Mouse (Mus musculus): ENCODE data around the gene Tcf20. TPM values are rescaled to one million over a fixed set of nuclear protein-coding genes. Genes with fewer than 3 reads are reported as not detected.
A peak's percentile ranks its signal among the peaks of the same experiment; 100 is the strongest.

Tcf20 gene
- polyA plus RNA-seq, 1 experiment from 2014 or later = 4.0 TPM

DNA sequence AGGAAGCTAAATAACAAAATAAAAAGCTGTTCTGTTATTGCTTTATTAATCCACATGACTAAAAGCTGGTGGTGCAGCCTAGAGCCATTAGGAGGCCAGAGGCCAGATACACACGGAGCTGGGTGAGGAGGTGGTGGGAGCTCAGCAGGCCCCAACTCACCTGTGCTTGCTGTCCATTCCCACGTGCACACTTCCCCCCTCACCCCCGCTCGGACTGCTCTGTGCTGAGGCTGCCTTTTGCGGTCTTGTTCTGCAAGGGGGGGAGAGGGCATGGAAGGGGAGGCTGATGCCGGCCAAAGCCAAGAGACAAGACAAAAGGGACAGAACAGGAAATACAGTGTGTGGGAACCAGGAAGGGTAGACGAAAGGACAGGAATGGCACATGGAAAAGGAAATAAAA is 173.4 kb downstream of the Tcf20 start:
- no peak overlapping the region for H3K4me2 ChIP-seq
- 79% methylated on average over 7 of the region's 7 CpGs for WGBS (ENCODE audit: insufficient replicate concordance)
- H3K9me3 ChIP-seq (replicated peaks) = no peaks in the 10 kb centered on the region
- no peaks in the 10 kb centered on the region for H3K27me3 ChIP-seq (replicated peaks)
- no peak for ATAC-seq
- H3K27ac ChIP-seq = no peak overlapping the region
- H3K4me1 ChIP-seq = peaks cover 26% of the 10 kb centered on the region
- H3K36me3 ChIP-seq = peaks cover 62% of the 10 kb centered on the region
- no peak overlapping the region for H3K9ac ChIP-seq
- no peak overlapping the region for H3K4me3 ChIP-seq

DNA sequence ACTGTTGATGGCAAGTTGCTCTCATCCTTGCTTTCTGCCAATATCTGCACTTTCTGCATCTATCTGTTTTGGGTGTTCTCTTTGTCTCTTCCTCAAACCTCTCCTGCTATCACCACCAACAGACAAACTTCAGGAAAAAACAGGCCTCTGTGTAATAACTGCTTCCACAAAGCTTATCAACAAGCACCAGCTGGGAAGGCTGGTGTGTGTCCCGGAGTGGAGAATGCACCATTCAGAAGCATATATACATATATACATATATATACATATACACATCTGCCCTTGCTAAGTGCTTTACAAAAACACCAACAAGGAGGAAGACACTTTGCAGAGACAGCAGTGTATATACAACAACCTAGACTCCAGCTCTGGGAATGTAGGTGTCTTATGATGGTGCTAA is 177.1 kb downstream of the Tcf20 start:
- no peak overlapping the region for H3K4me3 ChIP-seq
- H3K4me1 ChIP-seq = peaks cover 27% of the 10 kb centered on the region
- H3K27me3 ChIP-seq (replicated peaks) = no peaks in the 10 kb centered on the region
- H3K9me3 ChIP-seq (replicated peaks) = no peaks in the 10 kb centered on the region
- H3K9ac ChIP-seq = no peak overlapping the region
- peak; percentile 83 for ATAC-seq
- 19% methylated on average over 1 of the region's 1 CpGs for WGBS (ENCODE audit: insufficient replicate concordance)
- H3K36me3 ChIP-seq = peaks cover 45% of the 10 kb centered on the region
- peak overlapping the region; percentile 59 for H3K27ac ChIP-seq
- H3K4me2 ChIP-seq = no peak overlapping the region; the same call in 1 of the 2 replicates

DNA sequence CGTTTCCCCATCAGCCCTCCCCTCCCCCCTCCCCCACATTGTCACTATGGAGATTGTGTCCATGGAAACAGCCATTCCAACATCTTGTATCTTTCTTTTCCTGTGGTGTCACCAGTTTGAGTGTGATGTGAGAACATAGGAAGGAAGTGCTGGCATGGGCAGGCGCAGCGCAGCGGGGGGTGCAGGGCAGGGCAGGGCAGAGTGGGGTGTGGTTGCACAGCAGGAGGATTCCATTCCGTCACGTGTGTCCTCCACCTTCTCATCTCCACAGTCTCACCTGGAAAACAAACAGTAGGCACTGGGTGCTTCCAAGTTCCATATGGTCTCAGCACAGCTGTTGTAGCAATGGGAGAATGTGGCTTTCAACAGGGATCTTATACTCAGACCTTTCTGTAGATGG is 178.2 kb downstream of the Tcf20 start:
- H3K9me3 ChIP-seq (replicated peaks) = no peaks in the 10 kb centered on the region
- H3K4me2 ChIP-seq = no peak overlapping the region
- H3K9ac ChIP-seq = no peak overlapping the region
- H3K27me3 ChIP-seq (replicated peaks) = no peaks in the 10 kb centered on the region
- 60% methylated on average over 6 of the region's 6 CpGs for WGBS (ENCODE audit: insufficient replicate concordance)
- ATAC-seq = 0 out of 2 replicates have a peak, but pooled peaks have one; percentile 46
- H3K36me3 ChIP-seq = peaks cover 38% of the 10 kb centered on the region
- peaks cover 27% of the 10 kb centered on the region for H3K4me1 ChIP-seq
- H3K27ac ChIP-seq = peak overlapping the region; percentile 59; the same call in 1 of the 2 replicates
- no peak overlapping the region for H3K4me3 ChIP-seq

GRCm38 (mm10) chr15:82806969-82807763 is 180.5 kb downstream of the Tcf20 start:
- Histone ChIP-seq H3K4me2 (no peak overlapping the region), H3K9ac (no peak overlapping the region), H3K27ac (no peak overlapping the region), H3K4me3 (no peak overlapping the region), H3K36me3 (peaks cover 22% of the 10 kb centered on the region), H3K4me1 (peaks cover 27% of the 10 kb centered on the region), H3K27me3 (replicated peaks) (no peaks in the 10 kb centered on the region), H3K9me3 (replicated peaks) (no peaks in the 10 kb centered on the region)
- ATAC-seq = no peak
- 81% methylated on average over 5 of the region's 5 CpGs for WGBS (ENCODE audit: insufficient replicate concordance)

DNA sequence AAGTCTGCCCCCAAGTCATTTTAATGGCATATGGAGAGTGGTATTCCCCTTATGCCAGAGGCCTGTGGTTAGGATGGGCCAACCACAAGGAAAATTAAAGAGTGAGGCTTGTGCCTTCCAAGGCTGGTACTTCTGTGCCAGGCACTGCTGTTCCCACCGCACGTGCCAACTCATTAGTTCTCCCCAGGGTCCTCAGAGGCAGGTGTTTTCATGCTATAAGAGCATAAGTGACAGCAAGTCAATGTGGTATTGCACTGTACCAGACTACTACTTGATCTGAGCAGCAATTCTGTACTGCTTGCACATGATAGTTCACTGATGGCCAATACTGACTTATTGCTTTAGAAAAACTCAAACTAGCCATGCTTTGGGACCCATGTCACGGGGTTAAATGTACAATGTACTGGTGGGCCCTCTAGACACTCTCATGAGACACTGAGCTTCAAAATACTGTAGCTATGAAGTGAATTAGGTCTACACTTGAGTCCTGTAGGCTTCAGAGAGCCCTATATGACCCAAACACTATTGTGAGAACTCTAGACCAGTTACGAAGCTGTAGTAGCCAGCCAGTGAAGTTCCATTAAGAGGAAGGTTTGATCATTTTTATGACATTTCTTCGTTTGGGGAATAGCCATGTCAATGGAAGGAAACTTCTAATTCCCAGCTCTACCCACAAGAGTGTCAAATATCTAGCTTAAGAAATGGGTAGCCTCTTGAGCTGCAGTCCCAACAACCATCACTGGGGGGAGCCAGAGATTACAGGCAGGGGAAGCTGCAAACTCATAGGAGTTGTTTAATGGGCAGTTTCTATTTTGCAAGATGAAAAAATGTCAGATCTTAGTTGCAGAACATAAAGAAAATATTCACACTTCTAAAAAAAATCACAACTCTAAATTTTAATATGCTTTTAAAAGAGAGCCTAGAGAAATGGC is 182.7 kb downstream of the Tcf20 start:
- no peak overlapping the region for H3K4me3 ChIP-seq
- peaks cover 5% of the 10 kb centered on the region for H3K36me3 ChIP-seq
- H3K27ac ChIP-seq = no peak overlapping the region
- no peak for ATAC-seq
- no peaks in the 10 kb centered on the region for H3K27me3 ChIP-seq (replicated peaks)
- WGBS (ENCODE audit: insufficient replicate concordance) = 64% methylated on average over 5 of the region's 5 CpGs
- H3K4me2 ChIP-seq = no peak overlapping the region
- H3K9ac ChIP-seq = no peak overlapping the region
- H3K4me1 ChIP-seq = peaks cover 7% of the 10 kb centered on the region
- H3K9me3 ChIP-seq (replicated peaks) = no peaks in the 10 kb centered on the region

- no peak for ATAC-seq
- H3K27me3 ChIP-seq (replicated peaks) = no peaks in the 10 kb centered on the region
- no peak overlapping the region for H3K4me2 ChIP-seq
- WGBS (ENCODE audit: insufficient replicate concordance) = 58% methylated on average over 3 of the region's 3 CpGs
- H3K9ac ChIP-seq = no peak overlapping the region
- H3K27ac ChIP-seq = no peak overlapping the region
- no peaks in the 10 kb centered on the region for H3K36me3 ChIP-seq
- H3K4me3 ChIP-seq = no peak overlapping the region
- no peaks in the 10 kb centered on the region for H3K9me3 ChIP-seq (replicated peaks)
- H3K4me1 ChIP-seq = no peaks in the 10 kb centered on the region; the same call in 1 of the 2 replicates
Measured at GRCm38 (mm10) chr15:82795936-82796440, 191.7 kb downstream of the Tcf20 start.

- H3K36me3 ChIP-seq = no peaks in the 10 kb centered on the region
- peak; percentile 49; the same call in 1 of the 2 replicates for ATAC-seq
- no peaks in the 10 kb centered on the region; the same call in 1 of the 2 replicates for H3K4me1 ChIP-seq
- H3K27ac ChIP-seq = no peak within 1 kb of the TSS
- 70% methylated on average over 5 of the region's 5 CpGs for WGBS (ENCODE audit: insufficient replicate concordance)
- no peak within 1 kb of the TSS for H3K4me3 ChIP-seq
- H3K9ac ChIP-seq = no peak within 1 kb of the TSS
- no peaks in the 10 kb centered on the region for H3K27me3 ChIP-seq (replicated peaks)
- no peaks in the 10 kb centered on the region for H3K9me3 ChIP-seq (replicated peaks)
- H3K4me2 ChIP-seq = no peak within 1 kb of the TSS
Measured at GRCm38 (mm10) chr15:82794277-82794676, 193.4 kb downstream of the Tcf20 start, which contains the start of gene Cyp2d26. Gene Cyp2d26 (minus strand): TSS chr15:82794294.

DNA sequence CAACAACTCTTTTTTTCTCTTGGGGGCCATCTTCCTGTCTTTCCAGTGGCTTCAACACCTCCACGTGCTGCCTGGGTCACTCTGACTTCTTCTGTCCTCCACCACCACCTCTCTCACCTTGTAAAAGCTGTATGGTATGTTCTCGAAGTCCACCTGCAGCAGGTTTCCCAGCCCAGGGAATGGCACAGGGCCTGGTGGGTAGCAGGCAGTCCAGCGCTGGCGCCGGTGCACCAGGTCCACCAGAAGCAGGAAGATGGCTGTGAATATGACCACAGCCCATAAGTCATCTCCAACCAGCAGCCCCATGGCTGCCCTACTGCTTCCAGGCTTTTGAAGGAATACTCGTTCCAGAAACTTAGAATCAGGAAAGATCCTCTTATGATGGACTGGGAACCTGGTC is 193.8 kb downstream of the Tcf20 start:
- H3K36me3 ChIP-seq = no peaks in the 10 kb centered on the region
- H3K27me3 ChIP-seq (replicated peaks) = no peaks in the 10 kb centered on the region
- no peak overlapping the region for H3K4me3 ChIP-seq
- 59% methylated on average over 6 of the region's 6 CpGs for WGBS (ENCODE audit: insufficient replicate concordance)
- no peaks in the 10 kb centered on the region for H3K9me3 ChIP-seq (replicated peaks)
- no peaks in the 10 kb centered on the region; the same call in 1 of the 2 replicates for H3K4me1 ChIP-seq
- no peak overlapping the region for H3K27ac ChIP-seq
- H3K4me2 ChIP-seq = no peak overlapping the region
- ATAC-seq = no peak
- H3K9ac ChIP-seq = no peak overlapping the region

- H3K27ac ChIP-seq = no peak overlapping the region
Measured at GRCm38 (mm10) chr15:82793454-82793853, 194.2 kb downstream of the Tcf20 start.

DNA sequence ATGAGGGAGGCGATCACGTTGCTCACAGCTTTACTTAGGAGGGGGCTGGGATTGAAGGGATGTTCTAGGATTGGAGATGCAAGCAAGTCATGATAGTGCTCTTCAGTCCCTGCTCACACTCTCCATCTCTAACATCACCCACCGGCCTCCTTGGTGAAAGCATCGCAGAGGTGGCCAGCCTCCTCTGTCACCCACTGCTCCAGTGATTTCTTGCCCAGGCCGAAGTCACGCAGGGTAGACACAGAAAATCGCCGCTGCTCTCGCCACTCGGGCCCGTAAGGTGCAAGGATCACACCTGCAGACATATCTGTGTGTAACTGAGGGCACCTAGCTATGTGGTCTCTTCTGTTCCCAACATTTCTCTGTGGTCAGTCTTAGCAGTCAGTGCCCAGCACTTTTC is 195.1 kb downstream of the Tcf20 start:
- H3K4me3 ChIP-seq = no peak overlapping the region
- H3K27me3 ChIP-seq (replicated peaks) = no peaks in the 10 kb centered on the region
- H3K4me1 ChIP-seq = no peaks in the 10 kb centered on the region; the same call in 1 of the 2 replicates
- no peak overlapping the region for H3K27ac ChIP-seq
- no peak for ATAC-seq
- H3K36me3 ChIP-seq = no peaks in the 10 kb centered on the region
- H3K9ac ChIP-seq = no peak overlapping the region
- WGBS (ENCODE audit: insufficient replicate concordance) = 84% methylated on average over 11 of the region's 11 CpGs
- H3K4me2 ChIP-seq = no peak overlapping the region
- no peaks in the 10 kb centered on the region for H3K9me3 ChIP-seq (replicated peaks)

More at GRCm38 (mm10) chr15:82793454-82793853, 194.2 kb downstream of the Tcf20 start:
- no peak for ATAC-seq
- Histone ChIP-seq H3K9me3 (replicated peaks) (no peaks in the 10 kb centered on the region), H3K36me3 (no peaks in the 10 kb centered on the region), H3K27me3 (replicated peaks) (no peaks in the 10 kb centered on the region), H3K4me3 (no peak overlapping the region), H3K4me2 (no peak overlapping the region), H3K4me1 (no peaks in the 10 kb centered on the region; the same call in 1 of the 2 replicates), H3K9ac (no peak overlapping the region)
- 38% methylated on average over 1 of the region's 1 CpGs for WGBS (ENCODE audit: insufficient replicate concordance)

GRCm38 (mm10) chr15:82784581-82784980 is 203.1 kb downstream of the Tcf20 start:
- Histone ChIP-seq H3K9ac (no peak overlapping the region), H3K4me3 (no peak overlapping the region), H3K27me3 (replicated peaks) (no peaks in the 10 kb centered on the region), H3K4me2 (no peak overlapping the region), H3K27ac (no peak overlapping the region), H3K4me1 (no peaks in the 10 kb centered on the region), H3K36me3 (no peaks in the 10 kb centered on the region), H3K9me3 (replicated peaks) (no peaks in the 10 kb centered on the region)
- WGBS (ENCODE audit: insufficient replicate concordance) = 41% methylated on average over 1 of the region's 1 CpGs
- no peak for ATAC-seq
